In genomic region chr7:134809241-134809975, GRCm38 (mm10) we compare ENCODE assay signal across 13 mouse cellular contexts.
A peak's percentile ranks its signal among the peaks of the same experiment; 100 is the strongest.
DNase-seq lines count a peak whose midpoint lies in the region; ATAC-seq and TF ChIP-seq lines count a peak whose summit lies in the region.
"Had no signal": no experiment of that assay in that cellular context is flagged by ENCODE, and none has a peak within 500 bp of the region (broad histone marks: within the 10 kb centered on the region; RNA-seq: fewer than 3 reads in every experiment).

No protein-coding gene starts in this region.

- peaks cover 13% of the 10 kb centered on the region for H3K4me1 ChIP-seq in kidney, adult 2 months (ENCODE audit: control insufficient read depth, insufficient read depth, low read length)
- no peaks in the 10 kb centered on the region for H3K4me1 ChIP-seq in heart, adult 2 months (ENCODE audit: control insufficient read depth, insufficient read depth, low read length)
- H3K4me1 ChIP-seq: hindbrain, embryonic 12.5 days; liver, embryonic 12.5 days had no signal

- no peak for TF ChIP-seq CTCF in kidney, adult 2 months (conservative IDR thresholded peaks at IDR 0.05; ENCODE audit: insufficient read depth, insufficient read length, low read depth, low read length)
- no peak for TF ChIP-seq CTCF in heart, adult 2 months (IDR thresholded peaks at IDR 0.05)

- H3K27ac ChIP-seq in kidney, adult 2 months (ENCODE audit: insufficient read depth, low read depth, low read length) = no peak overlapping the region
- no peak overlapping the region for H3K27ac ChIP-seq in heart, adult 2 months
- H3K27ac ChIP-seq: hindbrain, embryonic 12.5 days; liver, embryonic 12.5 days had no signal

- 54% methylated on average over 6 of the region's 6 CpGs for WGBS in kidney, adult 2 months
- 95% methylated on average over 6 of the region's 6 CpGs for WGBS in heart, adult 2 months

- TF ChIP-seq POLR2A in kidney, adult 2 months (IDR thresholded peaks at IDR 0.05; ENCODE audit: low read depth, low read length) = no peak
- TF ChIP-seq POLR2A in heart, adult 2 months (IDR thresholded peaks at IDR 0.05; ENCODE audit: insufficient read depth, low read depth, low read length) = no peak

- ATAC-seq in cerebellum, adult (ENCODE audit: insufficient number of reproducible peaks, low FRiP score, low TSS enrichment) = no peak
- ATAC-seq: intestine, postnatal 0 days; liver, embryonic 12.5 days had no signal

- no peak for TF ChIP-seq EP300 in heart, adult 2 months (IDR thresholded peaks at IDR 0.05; ENCODE audit: insufficient read depth, low read depth, low read length)

- H3K4me3 ChIP-seq in kidney, adult 2 months (ENCODE audit: insufficient read depth, low read depth, low read length) = no peak overlapping the region
- no peak overlapping the region for H3K4me3 ChIP-seq in heart, adult 2 months
- H3K4me3 ChIP-seq: hindbrain, embryonic 12.5 days; liver, embryonic 12.5 days had no signal

- DNase-seq in cerebellum, adult 11-12 months = peak; percentile 15
- DNase-seq in layer of hippocampus, adult 9-11 months = peak; percentile 6
- DNase-seq in layer of hippocampus, adult 8-10 months (ENCODE audit: low spot score in 2 of 2) = no peak
- peak; percentile 91 for DNase-seq in kidney, adult 2 months
- DNase-seq in kidney, postnatal 36 days = peak; percentile 80 to 85
- no peak for DNase-seq in heart, adult 2 months
- DNase-seq in frontal cortex, adult 2 months (ENCODE audit: extremely low spot score in 1 of 2, low spot score in 1 of 2) = no peak
- DNase-seq: right cerebral cortex, postnatal 4 days had no signal

- H3K27me3 ChIP-seq in kidney, adult 2 months (replicated peaks; ENCODE audit: control insufficient read depth, insufficient read depth, low read length) = no peaks in the 10 kb centered on the region
- H3K27me3 ChIP-seq in heart, adult 2 months (ENCODE audit: control insufficient read depth, insufficient read depth, low read length) = no peaks in the 10 kb centered on the region
- H3K27me3 ChIP-seq: CH12.LX; hindbrain, embryonic 12.5 days; liver, embryonic 12.5 days had no signal

- H3K79me2 ChIP-seq in heart, adult 2 months (replicated peaks; ENCODE audit: control insufficient read depth, insufficient read depth, low read length) = no peaks in the 10 kb centered on the region

- H3K9ac ChIP-seq in heart, adult 2 months (ENCODE audit: low read depth, low read length) = no peak overlapping the region
- H3K9ac ChIP-seq: hindbrain, embryonic 12.5 days; liver, embryonic 12.5 days had no signal

- no peaks in the 10 kb centered on the region; the same call in 1 of the 2 replicates for H3K36me3 ChIP-seq in kidney, adult 2 months (ENCODE audit: control insufficient read depth, insufficient read depth, low read length)
- H3K36me3 ChIP-seq in heart, adult 2 months (ENCODE audit: control insufficient read depth, insufficient read depth, low read length) = peaks cover 8% of the 10 kb centered on the region; the same call in 1 of the 2 replicates

- intact Hi-C loops in heart, adult 2 months (cut with DNase I) = no loop called here

Comparison
In these comparisons a context has a peak if more than half of its experiments do, and no peak if none do; other contexts are left out.
1. DNase-seq: peak in cerebellum, adult 11-12 months (single experiment), layer of hippocampus, adult 9-11 months (single experiment), kidney, adult 2 months (single experiment) and kidney, postnatal 36 days (2 of 2); none in layer of hippocampus, adult 8-10 months (0 of 2), heart, adult 2 months (0 of 2) and frontal cortex, adult 2 months (0 of 2).